Mouse (Mus musculus) testis, adult 10 weeks (tissue): ENCODE results near the gene Rundc3a. TPM values are rescaled to one million over a fixed set of nuclear protein-coding genes. Genes with fewer than 3 reads are reported as not detected.

ENCODE experiments used
- polyA plus RNA-seq: library from polyadenylated mRNA; stranded (reverse); fragments of 350-450 nt; fragmentation: Illumina TruSeq; extraction: RNeasy Lipid Tissue Mini Kit (QIAGEN cat#74804); gene quantifications from one replicate; pipeline ENCODE4 v1.2.3, GENCODE M21; 2014; ENCODE audit warnings: low read depth, low replicate concordance

The Rundc3a gene
- polyA plus RNA-seq, result 0.38 TPM

DNA sequence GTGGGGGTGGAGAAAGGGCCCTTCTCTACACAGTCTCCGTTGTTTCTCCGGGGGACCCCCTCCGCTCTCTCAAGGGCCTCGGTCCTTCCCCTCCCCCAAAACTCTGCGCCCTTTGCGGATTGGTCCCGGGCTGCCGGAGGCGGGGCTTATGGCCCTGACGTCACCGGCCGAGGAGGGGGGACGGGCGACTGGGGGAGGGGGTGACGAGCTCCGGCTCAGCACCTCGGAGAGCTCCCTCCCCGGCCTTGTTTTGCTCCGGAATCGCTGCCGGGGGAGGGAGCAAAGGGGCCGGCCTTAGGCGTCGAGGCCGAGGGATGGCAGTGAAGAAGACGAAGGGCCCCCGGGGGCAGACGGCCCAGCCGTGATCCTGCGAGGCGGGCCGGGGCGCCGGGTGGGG, at the start of gene Rundc3a:
Rundc3a (plus strand) TSS at position 166 of the 397 bp plus-strand sequence.

DNA sequence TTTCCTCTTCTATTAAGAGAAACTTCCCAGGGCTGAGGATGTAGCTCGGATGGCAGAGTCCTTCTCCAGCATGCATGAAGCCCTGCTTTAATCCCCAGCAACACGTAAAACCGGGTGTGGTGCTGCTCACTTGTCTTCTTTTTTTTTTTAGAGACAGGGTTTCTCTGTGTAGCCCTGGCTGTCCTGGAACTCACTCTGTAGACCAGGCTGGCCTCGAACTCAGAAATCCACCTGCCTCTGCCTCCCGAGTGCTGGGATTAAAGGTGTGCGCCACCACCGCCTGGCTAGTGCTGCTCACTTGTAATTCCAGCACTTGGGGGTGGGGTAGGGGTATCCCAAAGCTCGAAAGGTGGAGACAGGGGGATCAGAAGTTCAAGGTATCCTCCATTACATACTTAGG, 27.1 kb upstream of the Rundc3a start, which contains the start of gene Slc4a1:
Slc4a1 (minus strand) TSS at position 101 of the 400 bp plus-strand sequence.

DNA sequence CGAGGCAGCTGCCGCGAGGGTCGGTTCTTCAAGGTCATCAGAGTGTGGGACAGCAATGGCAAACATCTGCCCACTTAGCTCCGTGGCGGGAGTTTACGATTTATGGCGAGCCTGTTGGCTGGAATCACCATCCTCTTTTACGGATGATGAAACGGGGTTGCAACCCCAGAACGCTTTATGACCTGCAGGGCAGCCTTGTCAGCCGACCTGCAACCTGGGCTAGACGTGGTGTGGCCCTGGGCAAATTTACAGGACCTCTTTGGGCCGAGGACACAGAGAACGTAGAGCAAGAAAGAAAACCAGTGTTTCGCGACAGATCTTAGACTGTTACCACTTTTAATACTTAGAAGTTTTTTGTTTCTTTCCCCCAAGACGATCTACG, 14.6 kb downstream of the Rundc3a start, which contains the start of gene Slc25a39:
Slc25a39 (minus strand) TSS at position 113 of the 382 bp plus-strand sequence.

DNA sequence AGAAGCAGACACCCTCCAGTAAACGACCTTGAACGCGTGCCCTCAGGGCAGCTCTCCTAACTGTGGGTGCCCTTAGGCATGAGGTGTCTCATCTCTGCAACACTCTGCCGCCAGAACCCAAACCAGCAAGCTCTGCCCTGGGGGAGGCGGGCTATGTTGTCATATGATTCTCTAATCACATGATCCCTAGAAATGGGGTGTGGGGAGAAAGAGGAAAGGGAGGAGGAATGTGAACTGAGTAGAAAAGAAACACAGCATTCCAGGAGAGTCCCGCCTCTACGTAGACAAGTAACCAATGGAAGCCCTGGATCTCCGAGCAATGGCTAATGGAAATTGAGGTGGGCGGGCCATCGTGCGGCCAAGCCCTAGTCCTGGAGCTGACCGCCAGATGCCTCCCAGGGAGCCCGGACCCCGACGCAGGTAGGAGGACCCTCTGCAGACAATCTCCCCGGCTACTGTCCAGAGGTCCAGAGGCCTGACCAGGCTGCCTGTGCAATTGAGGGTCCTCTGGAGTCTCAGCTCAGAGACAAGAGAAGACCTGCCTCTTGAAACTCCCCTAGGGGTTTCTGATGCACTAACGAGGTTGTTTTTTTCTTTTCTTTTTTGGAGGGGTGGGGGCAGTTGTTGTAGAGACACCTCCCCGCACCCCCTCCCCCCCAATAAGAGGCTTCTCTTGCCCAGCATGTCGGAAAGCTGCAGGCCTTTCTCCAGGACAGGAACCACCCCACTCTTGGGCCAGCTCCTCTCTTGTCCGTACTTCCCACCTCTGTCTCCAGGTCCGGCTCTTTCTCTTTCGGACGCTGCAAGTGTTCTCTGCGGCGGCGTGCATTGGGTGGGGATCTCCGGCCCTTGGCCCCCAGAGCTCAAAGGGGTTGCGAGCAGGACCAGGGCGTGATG, 37.2 kb downstream of the Rundc3a start, which contains the start of gene Grn:
Grn (plus strand) TSS at position 195 of the 897 bp plus-strand sequence.

DNA sequence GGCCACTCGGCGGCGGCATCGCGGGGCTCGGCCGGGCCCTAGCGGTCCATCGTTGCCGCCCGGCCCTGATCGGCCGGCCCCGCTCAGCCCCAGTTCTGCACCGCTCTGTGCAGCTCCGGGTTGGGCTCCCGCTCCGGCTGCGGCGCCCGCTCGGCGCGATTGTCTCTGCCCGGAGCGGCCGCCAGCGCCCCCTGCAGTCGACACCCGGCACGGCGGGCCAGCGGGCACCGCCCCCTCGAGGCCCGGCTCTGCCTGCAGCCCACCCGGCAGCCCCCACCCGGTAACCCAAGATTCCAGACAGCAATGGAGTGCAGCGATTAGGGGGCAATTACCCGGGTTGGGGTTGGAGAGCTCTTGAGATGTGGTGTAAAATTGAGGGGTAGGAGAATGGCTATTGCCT, 54.3 kb downstream of the Rundc3a start, which contains the start of gene Fam171a2:
Fam171a2 (minus strand) TSS at position 186 of the 400 bp plus-strand sequence.

Other genes starting within 250 kb of the Rundc3a start
- not detected for gene Nags, start 247.9 kb upstream of the Rundc3a start, polyA plus RNA-seq
- 1.8 TPM for gene Tmem101, start 237.0 kb upstream of the Rundc3a start, polyA plus RNA-seq
- gene Lsm12, start 208.1 kb upstream of the Rundc3a start, polyA plus RNA-seq, result 75.9 TPM
- 7.8 TPM for gene G6pc3, start 203.8 kb upstream of the Rundc3a start, polyA plus RNA-seq
- gene Hdac5, start 163.2 kb upstream of the Rundc3a start, polyA plus RNA-seq, result 0.43 TPM
- gene BC030867, start 144.5 kb upstream of the Rundc3a start, polyA plus RNA-seq, result 2.6 TPM
- 0.07 TPM for gene Asb16, start 124.7 kb upstream of the Rundc3a start, polyA plus RNA-seq
- gene Tmub2, start 108.5 kb upstream of the Rundc3a start, polyA plus RNA-seq, result 6.2 TPM
- 3.8 TPM for gene Atxn7l3, start 96.8 kb upstream of the Rundc3a start, polyA plus RNA-seq
- 10.9 TPM for gene Ubtf, start 73.7 kb upstream of the Rundc3a start, polyA plus RNA-seq
- 0.04 TPM for gene Slc4a1, start 27.2 kb upstream of the Rundc3a start, polyA plus RNA-seq
- 62.6 TPM for gene Slc25a39, start 14.5 kb downstream of the Rundc3a start, polyA plus RNA-seq
- gene Grn, start 36.9 kb downstream of the Rundc3a start, polyA plus RNA-seq, result 1.5 TPM
- gene Fam171a2, start 54.3 kb downstream of the Rundc3a start, polyA plus RNA-seq, result not detected
- gene Itga2b, start 76.7 kb downstream of the Rundc3a start, polyA plus RNA-seq, result not detected
- 20.4 TPM for gene Gpatch8, start 163.0 kb downstream of the Rundc3a start, polyA plus RNA-seq
- 0.49 TPM for gene Gm11627, start 186.1 kb downstream of the Rundc3a start, polyA plus RNA-seq
- 0.32 TPM for gene Fzd2, start 211.0 kb downstream of the Rundc3a start, polyA plus RNA-seq